Mouse (Mus musculus) urinary bladder, postnatal 10 days (tissue): ENCODE data around the gene Ccdc117.
"Not testable (repeated sequence)": the region's sequence is repeated elsewhere in the genome, so short reads cannot be mapped to it uniquely, and the experiment has no call there.

Experiments
- DNase-seq: peaks from one replicate; pipeline ENCODE4 v3.0.0; 2022; ENCODE audit warnings: low spot score

Ccdc117 gene

DNA sequence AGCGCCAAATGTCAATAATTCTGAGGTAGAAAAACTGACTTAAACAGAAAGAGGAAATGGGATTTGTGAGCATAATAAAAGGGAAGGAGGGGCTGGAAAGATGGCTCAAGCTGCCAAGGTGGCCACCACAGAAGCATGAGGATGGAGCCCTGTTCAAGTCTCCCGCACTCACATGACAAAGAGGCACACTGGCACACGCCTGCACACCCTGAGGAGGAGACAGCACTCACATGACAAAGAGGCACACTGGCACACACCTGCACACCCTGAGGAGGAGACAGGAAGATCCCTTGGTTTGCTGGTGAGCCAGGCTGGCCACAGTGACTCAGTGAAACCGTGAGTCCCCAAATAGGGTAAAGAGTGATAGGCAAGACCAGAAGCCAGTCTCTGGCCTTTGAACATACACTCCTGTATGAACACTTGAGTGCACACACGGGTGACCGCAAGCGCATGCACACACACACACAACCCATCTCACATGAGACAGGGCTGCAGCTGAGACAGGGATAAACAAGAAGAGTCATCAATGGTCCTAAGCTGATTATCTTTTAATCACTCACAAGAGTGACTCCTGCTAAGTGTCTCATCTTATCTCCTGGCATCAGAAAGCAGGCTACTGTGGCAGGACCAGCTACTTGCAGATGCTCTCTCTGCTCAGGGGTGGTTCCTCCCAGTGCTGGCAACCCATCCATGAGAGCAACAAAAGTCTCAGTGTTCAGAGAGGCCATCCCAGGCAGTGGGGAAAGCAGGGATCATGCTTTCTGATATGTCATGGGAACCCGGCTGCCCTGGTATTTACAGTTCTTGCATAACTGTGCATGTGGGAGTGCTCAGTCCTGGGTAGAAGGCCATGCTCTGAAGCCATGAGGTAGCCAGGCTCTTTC lies 32.5 kb downstream of the Ccdc117 start:
- no peak for DNase-seq

DNA sequence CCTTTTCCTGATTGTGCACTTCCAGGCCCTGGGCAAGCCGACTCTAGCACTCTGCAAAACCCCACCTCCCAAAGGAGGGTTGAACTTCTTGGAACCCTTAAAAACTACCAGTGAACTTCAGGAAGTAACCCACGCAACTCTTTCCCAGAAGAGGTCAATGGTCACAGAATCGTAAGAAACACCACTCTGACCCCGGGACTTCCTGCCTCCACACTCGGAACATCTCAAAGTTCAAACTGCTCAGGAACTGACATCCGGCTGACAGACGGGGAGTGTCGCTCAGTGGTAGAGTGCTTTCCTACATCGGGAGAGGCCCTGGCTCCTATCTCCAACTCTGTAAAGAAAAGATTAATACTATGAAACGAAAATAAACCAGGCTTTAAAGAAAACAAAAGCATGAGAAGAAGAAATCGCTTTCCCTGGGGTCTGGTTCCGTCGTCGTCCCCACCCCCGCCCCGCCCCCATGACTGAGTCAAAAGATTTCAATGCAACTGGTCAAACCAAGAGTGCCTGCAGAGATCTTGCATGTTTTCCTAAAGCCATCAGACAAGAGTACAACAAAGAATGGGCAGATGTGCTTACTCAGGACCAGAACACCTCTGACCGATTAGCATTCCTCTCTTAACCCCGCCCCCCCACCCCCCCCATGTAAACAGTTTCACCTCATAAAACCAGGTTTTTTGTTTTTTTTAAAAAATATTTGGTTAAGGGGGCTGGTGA lies 36.0 kb downstream of the Ccdc117 start:
- DNase-seq: no peak

DNA sequence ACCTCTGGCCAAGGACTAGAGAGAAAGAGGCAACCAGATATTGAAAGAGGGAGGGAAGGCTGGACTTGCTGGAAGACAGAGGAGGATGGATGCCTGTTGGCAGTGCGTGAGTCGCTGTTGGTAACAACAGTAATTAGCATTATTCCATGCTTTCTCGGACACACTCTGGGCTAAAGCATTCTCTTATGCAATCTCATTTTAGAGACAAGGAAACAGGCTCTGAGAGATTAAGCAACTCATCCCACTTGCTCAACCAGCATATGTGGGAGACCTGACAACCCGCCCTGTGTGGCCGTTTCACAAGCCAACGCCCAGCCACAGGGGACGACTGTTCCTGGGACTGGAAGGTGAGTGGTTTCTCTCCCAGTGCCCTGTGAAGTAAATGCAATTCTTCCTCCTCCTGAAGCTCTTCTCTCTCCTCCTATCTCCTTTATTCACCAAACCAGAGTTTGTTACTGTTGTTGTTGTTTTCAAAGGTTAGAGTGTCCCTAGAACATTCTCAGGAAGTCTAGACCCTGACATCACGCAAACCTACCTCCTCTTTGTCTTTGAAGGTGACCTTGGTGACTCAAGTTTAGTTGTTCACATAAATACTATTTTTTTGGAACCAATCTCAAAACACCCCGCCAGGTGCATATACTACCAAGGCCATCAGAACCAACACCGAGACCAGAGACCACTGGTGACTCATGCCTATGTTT lies 39.5 kb downstream of the Ccdc117 start:
- DNase-seq: no peak

DNA sequence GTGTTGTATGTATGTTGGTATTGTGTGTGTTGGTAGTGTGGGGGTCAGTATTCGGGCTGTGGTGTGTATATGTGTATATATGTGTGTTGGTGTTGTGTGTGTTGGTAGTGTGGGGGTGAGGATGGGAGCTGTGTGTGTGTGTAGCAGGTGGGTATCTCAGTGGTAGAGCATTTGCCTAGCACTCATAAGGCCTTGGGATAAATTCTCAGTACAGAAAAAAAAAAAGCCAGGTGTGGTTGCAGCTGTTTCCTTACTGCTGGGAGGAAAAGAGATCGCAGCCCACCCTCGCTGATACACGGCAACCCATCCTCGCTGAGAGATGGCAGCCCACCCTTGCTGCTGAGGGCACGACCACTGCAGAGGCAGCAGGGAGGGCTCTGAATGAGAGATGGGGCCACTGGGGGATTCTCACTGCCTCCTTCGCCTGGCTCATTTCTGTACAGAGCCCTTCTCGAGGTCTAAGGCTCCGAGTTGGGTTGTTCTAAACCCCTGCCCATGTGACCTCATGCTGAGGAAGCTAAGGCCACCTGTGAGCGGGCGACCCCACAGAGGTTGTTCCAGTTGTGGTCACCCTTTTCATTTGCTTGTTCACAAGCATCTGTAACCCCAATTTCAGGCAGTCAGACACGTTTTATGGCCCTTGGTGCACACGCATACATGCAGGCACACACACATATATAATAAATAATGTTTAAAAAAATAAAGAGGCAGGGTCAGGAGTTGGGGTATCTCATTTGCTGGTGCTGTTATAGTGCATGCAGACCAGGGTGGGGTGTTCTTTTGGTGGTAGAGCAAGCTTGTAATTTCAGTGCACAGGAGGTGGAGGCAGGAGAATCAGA lies 40.9 kb downstream of the Ccdc117 start:
- DNase-seq: no peak

DNA sequence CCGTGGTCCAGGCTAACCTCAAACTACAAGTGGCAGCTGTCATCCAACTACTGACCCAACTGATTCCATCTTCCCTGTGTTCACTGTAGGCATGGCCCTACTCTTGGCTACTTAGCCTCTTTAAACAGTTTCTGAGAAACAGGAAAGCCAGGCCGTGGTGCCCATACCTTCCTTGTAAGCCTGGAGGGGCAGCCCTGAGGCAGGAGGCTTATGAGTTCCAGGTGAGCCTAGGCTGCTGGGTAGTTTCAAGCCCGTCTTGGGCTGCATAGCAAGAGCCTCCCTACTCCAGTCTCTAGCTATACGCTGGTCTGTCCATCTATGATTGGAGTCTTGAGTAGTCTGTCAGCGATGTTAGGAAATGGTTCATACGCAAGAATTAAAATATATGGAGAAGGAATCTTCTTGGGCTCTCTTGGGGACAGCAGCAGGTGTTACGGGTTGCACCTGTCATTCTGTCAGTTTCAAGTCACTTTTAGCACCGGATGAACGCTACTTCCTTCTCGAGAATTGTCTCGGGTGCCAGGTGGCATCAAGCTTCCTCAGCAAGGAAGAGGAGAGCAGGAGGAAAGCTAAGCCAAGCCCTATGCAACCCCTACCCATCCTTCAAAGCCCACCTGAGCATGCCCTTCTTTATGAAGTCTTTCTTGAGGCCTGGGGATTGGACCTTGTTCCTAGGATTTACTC lies 41.9 kb downstream of the Ccdc117 start:
- no peak for DNase-seq

DNA sequence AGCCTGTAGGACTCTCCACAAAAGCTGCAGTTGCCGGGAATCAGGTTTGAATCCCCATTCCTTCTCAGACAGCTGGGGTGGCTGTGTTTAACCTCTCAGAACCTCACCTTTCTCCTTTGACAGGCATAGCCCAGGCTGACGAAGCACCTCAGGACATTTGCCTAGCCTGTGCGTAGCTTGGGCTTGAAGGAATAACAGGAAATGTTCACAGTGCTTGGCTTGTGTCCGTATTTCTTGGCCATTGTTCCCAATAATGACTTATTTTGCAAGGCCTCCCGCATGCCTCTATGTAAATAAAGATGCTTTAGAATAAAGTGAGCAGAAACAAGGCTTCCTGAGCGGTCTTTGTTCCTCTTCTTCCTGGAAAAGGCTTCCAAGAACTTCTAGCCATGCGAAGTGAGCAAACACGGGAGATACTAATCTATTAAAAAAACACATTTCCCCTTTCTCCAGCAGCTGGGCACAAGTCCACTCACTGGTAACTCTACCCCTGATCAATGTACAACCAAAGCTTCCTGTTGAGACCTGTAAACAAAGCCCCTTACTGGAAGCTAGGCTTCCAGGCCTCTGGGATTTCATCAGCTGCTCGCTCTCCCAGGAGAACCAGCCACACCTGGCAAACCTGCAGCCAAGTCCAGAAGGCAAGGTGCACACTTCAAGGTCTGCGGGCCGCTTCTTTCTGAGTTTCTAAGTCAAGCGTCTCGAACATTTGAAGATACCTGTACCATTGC lies 42.9 kb downstream of the Ccdc117 start:
- no peak for DNase-seq

DNA sequence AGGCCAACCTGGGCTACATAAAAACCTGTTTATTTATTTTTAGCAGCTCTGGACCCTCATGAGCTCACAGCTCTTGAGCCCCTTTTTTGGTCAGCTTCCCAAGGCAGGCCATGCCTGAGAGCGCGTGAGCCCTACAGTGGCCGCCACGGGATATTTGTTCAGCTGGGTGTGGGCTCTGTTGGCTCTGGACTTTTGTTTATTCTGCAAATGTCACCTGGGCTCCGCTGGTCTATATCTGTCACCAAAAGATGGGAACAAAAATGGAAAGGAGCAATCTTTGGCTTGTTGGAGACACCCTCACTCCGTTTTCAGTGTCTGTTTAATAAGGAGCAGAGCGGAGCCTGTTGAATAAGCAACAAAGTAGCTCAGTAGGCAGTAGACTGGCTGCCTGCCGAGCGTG lies 43.6 kb downstream of the Ccdc117 start:
- no peak for DNase-seq

DNA sequence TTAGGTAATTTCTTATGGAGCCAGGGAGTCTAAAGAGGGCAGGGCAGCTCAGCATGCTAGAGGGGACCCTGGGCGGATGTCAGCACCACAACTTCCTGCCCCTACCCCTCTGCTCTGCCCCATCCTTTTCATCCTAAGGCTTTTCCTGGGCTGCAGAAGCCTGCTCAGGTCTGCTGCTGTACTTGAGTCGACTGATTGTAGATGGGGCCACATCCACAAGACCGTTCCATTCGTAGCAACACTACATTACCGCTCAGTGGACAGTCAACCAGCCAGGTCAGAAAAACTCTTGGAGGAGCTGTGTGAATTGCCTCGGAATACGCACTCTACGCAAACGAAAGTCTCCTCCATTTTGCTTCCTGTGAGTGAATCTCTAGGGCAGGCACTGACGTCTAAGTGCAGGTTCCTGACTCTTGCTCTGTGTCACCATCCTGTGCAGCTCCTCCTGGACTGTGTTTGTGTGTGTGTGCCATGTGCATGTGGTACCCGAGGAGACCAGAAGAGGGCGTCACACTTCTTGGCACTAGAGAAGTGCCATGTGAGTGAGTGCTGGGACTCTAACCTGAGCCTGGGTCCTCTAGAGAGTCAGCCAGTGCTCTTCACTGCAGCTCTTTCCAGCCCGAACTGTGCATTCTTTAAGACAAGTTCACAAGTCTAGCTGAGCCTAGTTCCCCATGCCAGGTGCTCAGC lies 45.3 kb downstream of the Ccdc117 start:
- DNase-seq: no peak

DNA sequence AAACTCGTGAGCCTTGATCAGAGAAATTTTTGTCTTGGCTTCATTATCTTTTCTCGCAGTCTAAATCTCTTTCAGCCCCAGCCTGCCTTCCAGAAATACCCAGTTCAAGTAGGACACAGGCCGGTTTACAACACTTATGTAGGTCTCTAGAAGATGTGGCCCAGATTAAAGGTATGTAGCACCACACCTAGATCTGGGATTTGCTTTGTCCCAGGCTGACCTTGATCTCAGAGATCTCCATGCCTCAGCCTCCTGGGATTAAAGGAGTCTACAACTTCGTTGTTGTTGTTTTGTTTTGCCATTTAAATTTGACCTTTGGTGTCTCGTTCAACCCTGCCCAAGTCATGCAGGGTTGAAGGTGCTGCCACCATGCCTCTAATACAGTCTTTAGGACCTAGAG lies 46.1 kb downstream of the Ccdc117 start:
- DNase-seq: no peak

DNA sequence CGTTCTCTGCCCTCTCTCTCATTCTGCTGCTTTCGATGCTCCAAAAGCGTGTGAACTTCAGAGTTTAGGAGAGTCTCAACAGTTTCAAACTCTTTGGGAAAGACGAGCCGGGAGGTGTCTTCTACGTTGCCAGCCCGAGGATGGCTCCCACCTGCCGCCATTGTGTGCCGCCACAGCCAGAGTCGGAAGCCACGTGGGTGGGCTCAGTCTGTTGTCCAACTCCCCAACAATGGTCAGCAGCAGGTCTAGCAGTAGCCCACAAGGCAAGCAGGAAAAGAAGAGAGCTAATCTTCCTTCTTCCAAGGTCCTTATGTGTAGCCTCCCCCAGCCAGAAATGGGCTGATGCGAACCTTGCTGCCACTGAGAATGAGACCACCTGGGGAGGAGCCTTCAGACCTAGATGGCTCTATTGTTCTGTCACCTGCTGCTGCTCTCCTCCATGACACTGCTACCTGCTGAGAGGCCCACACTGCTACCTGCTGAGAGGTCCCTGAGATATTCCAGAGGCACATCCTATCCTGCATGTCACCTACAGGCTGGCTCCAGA lies 46.6 kb downstream of the Ccdc117 start:
- no peak for DNase-seq

DNA sequence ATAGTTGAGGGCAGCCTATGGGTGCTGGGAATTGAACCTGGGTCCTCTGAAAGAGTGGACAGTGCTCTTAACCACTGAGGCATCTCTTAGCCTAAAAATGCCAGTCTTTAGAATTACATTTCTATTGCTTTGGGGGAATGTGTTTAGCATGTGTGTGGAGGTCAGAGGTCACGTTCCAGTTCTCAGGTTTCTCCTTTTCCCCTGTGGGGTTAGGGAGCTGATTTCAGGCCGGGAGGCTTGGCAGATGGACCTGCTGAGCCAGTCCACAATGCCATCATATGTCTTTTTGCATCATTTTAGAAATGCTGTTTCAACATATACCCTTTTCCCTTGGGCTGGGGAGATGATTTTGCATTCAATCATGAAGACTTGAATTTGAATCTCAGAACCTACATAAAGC lies 48.1 kb downstream of the Ccdc117 start:
- no peak for DNase-seq

DNA sequence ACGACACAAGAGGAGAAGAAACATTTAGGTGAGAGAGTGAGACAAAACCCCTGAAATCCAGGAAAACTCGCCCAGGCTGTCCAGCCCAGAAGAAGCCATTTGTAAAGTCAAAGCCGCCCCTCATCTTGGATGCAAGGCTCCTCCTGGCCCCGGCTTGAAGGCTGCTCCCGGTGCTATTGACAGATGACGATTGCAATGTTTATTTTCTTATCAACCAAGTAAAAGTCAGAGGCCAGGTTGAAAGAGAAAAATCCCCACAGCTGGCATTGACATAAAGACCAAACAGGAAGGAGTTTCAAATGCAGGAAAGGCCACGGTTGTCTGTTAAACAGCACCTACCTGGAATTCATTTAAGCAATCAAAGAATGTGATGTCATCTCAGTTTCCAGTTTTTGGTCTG lies 50.1 kb downstream of the Ccdc117 start:
- DNase-seq: no peak

DNA sequence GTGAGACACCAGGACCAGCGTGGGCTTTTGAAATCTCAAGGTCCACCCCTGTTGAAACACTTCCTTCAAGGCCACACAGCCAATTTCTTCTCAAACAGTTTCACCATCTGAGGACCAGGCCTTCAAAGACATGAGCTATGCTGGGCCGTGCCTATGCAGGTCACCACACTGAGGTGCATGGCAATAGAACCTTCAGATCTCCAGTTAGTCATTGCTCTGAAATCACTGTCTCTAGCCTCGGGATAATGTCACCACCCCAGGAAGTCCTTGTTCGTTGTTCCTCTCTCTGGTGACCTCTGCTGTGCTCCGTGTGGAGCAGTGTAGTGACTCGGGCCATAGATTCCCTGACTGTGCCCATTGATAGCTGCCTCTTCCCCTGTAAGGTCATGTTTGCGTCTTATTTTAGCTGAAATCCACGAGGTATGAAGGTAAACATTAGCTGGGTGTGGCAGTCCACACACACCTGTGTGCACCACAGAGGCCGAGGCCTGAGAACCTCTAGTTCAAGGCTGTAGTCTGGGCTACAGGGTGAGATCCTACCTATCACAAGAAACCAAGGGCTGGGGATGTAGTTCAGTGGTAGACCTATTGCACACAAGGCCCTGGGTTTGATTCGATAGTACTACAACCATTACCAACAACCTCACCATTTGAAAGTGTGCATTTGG lies 50.9 kb downstream of the Ccdc117 start:
- no peak for DNase-seq

DNA sequence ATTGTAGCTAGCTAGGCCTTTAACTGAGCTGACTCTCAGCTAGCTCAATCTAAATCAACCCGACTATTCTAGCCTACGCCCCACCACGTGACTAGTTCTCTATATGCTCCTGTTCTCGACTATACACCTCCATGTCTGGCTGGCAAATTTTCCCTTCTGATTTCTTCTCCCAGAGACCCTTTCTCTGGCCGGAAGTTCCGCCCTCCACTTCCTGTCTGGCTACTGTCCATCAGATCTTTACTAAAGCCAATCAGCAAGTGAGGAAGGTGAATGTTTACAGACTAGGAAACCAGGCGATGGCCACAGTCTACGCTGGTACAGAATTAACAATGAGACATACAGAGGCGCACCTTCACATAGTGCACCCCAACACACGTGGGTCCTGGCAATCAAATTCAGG lies 52.6 kb downstream of the Ccdc117 start:
- DNase-seq: not testable (repeated sequence)

DNA sequence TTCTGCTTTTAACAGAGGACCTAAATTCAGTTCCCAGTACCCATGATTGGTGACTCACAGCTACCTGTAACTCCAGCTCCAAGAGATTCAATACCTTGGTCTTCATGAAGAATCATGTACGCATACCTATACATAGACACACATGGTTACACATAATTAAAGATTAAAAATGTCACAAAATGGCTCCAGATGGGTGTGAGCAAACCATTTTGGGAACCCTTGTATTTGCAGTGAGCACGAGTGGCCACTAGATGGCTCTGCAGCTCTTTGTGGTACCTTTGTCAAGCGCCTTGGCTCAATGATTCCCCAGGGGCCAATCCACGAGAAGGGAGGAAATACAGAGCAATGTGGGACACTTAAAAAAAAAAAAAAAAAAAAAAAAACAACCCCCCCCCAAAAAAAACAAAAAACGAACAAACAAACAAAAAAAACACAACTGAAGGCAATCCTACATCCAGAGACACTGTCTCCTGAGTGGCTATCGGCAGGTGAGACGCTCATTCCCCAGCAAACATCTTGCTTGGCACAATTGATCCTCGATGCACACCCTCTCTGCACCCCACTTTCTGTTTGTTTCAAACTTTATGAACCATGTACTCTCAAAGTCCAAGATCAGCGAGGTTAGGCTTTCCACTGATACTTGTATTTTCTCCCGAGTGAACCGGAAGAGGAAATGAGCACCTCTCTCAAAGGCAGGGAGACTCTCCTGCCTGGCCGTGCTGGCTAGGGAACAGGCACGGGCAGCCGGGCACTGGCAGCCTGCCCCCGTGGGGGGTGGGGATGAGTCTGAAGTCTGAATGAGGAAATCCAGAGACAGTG lies 56.6 kb downstream of the Ccdc117 start:
- DNase-seq: no peak

DNA sequence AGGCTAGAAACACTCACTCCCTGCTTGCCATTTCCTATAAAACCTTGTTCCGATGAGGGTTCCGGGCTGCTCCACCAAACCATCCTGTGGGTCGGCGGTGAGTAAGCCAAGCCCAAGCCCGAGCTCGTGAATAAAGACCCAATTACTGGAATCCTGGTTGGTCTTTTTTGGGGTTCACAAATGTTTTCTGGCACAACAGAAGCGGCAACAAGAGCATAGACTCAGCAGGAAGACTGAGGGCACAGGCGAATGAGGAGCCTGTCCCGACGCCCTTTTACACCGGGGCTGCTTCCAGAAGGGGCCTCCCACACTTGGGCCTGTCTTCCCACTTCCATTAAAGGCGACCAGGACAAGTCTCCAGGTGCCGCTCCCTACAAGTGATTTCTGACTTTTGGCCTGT lies 59.4 kb downstream of the Ccdc117 start:
- DNase-seq: no peak
